Mouse (Mus musculus) erythroblast, embryonic 14.5 days (primary cell): Measurements from ENCODE around the gene Ccr9.

Experiments used
- GATA1 ChIP-seq: IDR thresholded peaks from 2 replicates; pipeline ENCODE4 v1.6.1; 2012; ENCODE audit warnings: low read length, inconsistent platforms, mixed read lengths
- TAL1 ChIP-seq: IDR thresholded peaks from 3 replicates; pipeline ENCODE4 v1.6.1; 2012; ENCODE audit warnings: low read length, inconsistent platforms, mixed read lengths

- TF ChIP-seq GATA1, result no peak
- no peak for TF ChIP-seq TAL1
These were observed 123.3 kb downstream of the Ccr9 start for GRCm38 (mm10) chr9:123801527-123801926.
